33 mouse cellular contexts compared by ENCODE assay signal in the genomic region with DNA sequence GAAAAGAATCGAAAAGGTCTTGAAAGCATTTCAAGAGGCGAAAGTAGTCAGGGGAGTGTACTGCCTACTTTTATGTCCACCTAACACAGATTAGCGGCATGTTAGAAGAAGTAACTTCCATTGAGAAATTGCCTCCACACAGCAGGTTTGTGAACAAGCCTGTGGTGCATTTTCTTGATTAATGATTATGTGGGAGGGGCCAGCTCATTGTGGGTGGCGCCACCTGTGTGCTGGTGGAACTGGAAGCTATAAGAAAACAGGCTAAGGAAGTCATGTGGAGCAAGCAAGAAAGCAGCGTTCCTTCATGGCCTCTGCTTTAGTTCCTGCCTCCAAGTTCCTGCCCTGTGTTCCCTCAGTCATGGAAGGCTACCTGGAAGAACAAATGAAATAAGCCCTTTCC.
DNase-seq lines count a peak whose midpoint lies in the region; ATAC-seq lines count a peak whose summit lies in the region.
"Had no signal": no experiment of that assay in that cellular context is flagged by ENCODE, and none has a peak within 500 bp of the region (broad histone marks: within the 10 kb centered on the region; RNA-seq: fewer than 3 reads in every experiment).

No protein-coding gene starts in this region.

- H3K27me3 ChIP-seq in liver, embryonic 11.5 days (replicated peaks; ENCODE audit: control insufficient read depth, insufficient read depth, low read length), result no peaks in the 10 kb centered on the region
- H3K27me3 ChIP-seq in liver, embryonic 12.5 days (replicated peaks), result no peaks in the 10 kb centered on the region
- H3K27me3 ChIP-seq: embryonic facial prominence, embryonic 12.5 days; forebrain, embryonic 15.5 days; heart, embryonic 13.5 days; hindbrain, embryonic 15.5 days; limb, embryonic 15.5 days; midbrain, embryonic 13.5 days had no signal

- WGBS in liver, embryonic 11.5 days, result 67% methylated on average over 5 of the region's 5 CpGs
- WGBS in liver, embryonic 12.5 days (ENCODE audit: insufficient replicate concordance), result 48% methylated on average over 5 of the region's 5 CpGs

- no peaks in the 10 kb centered on the region for H3K4me1 ChIP-seq in liver, embryonic 11.5 days (replicated peaks; ENCODE audit: control insufficient read depth, insufficient read depth, low read length)
- H3K4me1 ChIP-seq in liver, embryonic 12.5 days, result 0 out of 2 replicates have a peak, but pooled peaks cover 4% of the 10 kb centered on the region
- H3K4me1 ChIP-seq: embryonic facial prominence, embryonic 12.5 days; forebrain, embryonic 10.5 days; forebrain, embryonic 15.5 days; hindbrain, embryonic 15.5 days; limb, embryonic 10.5 days; limb, embryonic 15.5 days; midbrain, embryonic 13.5 days had no signal

- H3K4me3 ChIP-seq in liver, embryonic 11.5 days (ENCODE audit: low read depth, low read length), result no peak overlapping the region
- no peak overlapping the region for H3K4me3 ChIP-seq in liver, embryonic 12.5 days
- H3K4me3 ChIP-seq: embryonic facial prominence, embryonic 12.5 days; forebrain, embryonic 10.5 days; forebrain, embryonic 15.5 days; gastrocnemius, adult 2 months; heart, embryonic 13.5 days; hindbrain, embryonic 15.5 days; limb, embryonic 10.5 days; limb, embryonic 15.5 days; midbrain, embryonic 13.5 days had no signal

- intact Hi-C loops in gastrocnemius, postnatal 14 days (cut with DNase I; ENCODE audit: low total_unique reads), result no loop called here

- H3K27ac ChIP-seq in liver, embryonic 11.5 days (ENCODE audit: low read depth, low read length), result no peak overlapping the region
- no peak overlapping the region for H3K27ac ChIP-seq in liver, embryonic 12.5 days
- H3K27ac ChIP-seq: embryonic facial prominence, embryonic 12.5 days; forebrain, embryonic 10.5 days; forebrain, embryonic 15.5 days; gastrocnemius, adult 2 months; heart, embryonic 13.5 days; hindbrain, embryonic 15.5 days; kidney, postnatal 0 days; limb, embryonic 10.5 days; limb, embryonic 15.5 days; macrophage; midbrain, embryonic 13.5 days had no signal

- H3K9ac ChIP-seq in liver, embryonic 11.5 days (ENCODE audit: low read depth, low read length), result no peak overlapping the region
- H3K9ac ChIP-seq in liver, embryonic 12.5 days, result no peak overlapping the region
- H3K9ac ChIP-seq: embryonic facial prominence, embryonic 12.5 days; forebrain, embryonic 15.5 days; heart, embryonic 13.5 days; hindbrain, embryonic 15.5 days; limb, embryonic 15.5 days; midbrain, embryonic 13.5 days had no signal

- no peaks in the 10 kb centered on the region for H3K36me3 ChIP-seq in liver, embryonic 11.5 days (ENCODE audit: control insufficient read depth, insufficient read depth, low read length)
- no peaks in the 10 kb centered on the region for H3K36me3 ChIP-seq in liver, embryonic 12.5 days
- H3K36me3 ChIP-seq: embryonic facial prominence, embryonic 12.5 days; forebrain, embryonic 10.5 days; forebrain, embryonic 15.5 days; hindbrain, embryonic 15.5 days; limb, embryonic 10.5 days; limb, embryonic 15.5 days; midbrain, embryonic 13.5 days had no signal

- no peak overlapping the region for H3K4me2 ChIP-seq in liver, embryonic 11.5 days
- no peak overlapping the region for H3K4me2 ChIP-seq in liver, embryonic 12.5 days
- H3K4me2 ChIP-seq: embryonic facial prominence, embryonic 12.5 days; forebrain, embryonic 15.5 days; heart, embryonic 13.5 days; hindbrain, embryonic 15.5 days; limb, embryonic 15.5 days; midbrain, embryonic 13.5 days had no signal

- no peaks in the 10 kb centered on the region for H3K9me3 ChIP-seq in liver, embryonic 11.5 days (ENCODE audit: control insufficient read depth, low read length)
- H3K9me3 ChIP-seq in liver, embryonic 12.5 days (replicated peaks), result no peaks in the 10 kb centered on the region
- H3K9me3 ChIP-seq: embryonic facial prominence, embryonic 12.5 days; forebrain, embryonic 10.5 days; forebrain, embryonic 15.5 days; heart, embryonic 13.5 days; hindbrain, embryonic 15.5 days; limb, embryonic 10.5 days; limb, embryonic 15.5 days; midbrain, embryonic 13.5 days had no signal

- DNase-seq in liver, embryonic 11.5 days (ENCODE audit: low spot score), result peak; percentile 36
- DNase-seq in c-Kit-positive CD71-positive TER-119-positive erythroid progenitor cells, embryonic 14.5 days (ENCODE audit: low spot score), result peak; percentile 29
- DNase-seq in gastrocnemius, postnatal 14 days, result no peak
- DNase-seq in right cerebral cortex, adult 2 months (ENCODE audit: low spot score in 2 of 2), result no peak
- DNase-seq in layer of hippocampus, postnatal 36 days, result no peak
- no peak for DNase-seq in retina, embryonic 14.5 days (ENCODE audit: low spot score)
- DNase-seq: adrenal gland, postnatal 10 days; cerebellum, adult 2 months; cerebellum, postnatal 25 days; embryo, embryonic 11 days; gastrocnemius, adult 2 months; heart, postnatal 10 days; kidney, adult 8-10 months; kidney, postnatal 4 days; lung, adult 2 months; lung, postnatal 10 days; retina, postnatal 1 day; right cerebral cortex, postnatal 25 days; thymus, adult 18-20 months; thymus, postnatal 25 days had no signal

- ATAC-seq in liver, embryonic 11.5 days (replicated peaks; ENCODE audit: low FRiP score), result peak; percentile 41; the same call in 1 of the 2 replicates
- no peak for ATAC-seq in liver, embryonic 12.5 days
- peak; percentile 47; the same call in 1 of the 2 replicates for ATAC-seq in megakaryocyte, adult 5-6 weeks (ENCODE audit: poor library complexity, severe bottlenecking)
- ATAC-seq: CD4-positive, CD25-positive, alpha-beta regulatory T cell, adult 4 months; forebrain, embryonic 15.5 days; midbrain, embryonic 13.5 days had no signal

Comparison
In these comparisons a context has a peak if more than half of its experiments do, and no peak if none do; other contexts are left out.
1. DNase-seq: peak in liver, embryonic 11.5 days (single experiment) and c-Kit-positive CD71-positive TER-119-positive erythroid progenitor cells, embryonic 14.5 days (single experiment); none in gastrocnemius, postnatal 14 days (single experiment), right cerebral cortex, adult 2 months (0 of 2), layer of hippocampus, postnatal 36 days (0 of 2) and retina, embryonic 14.5 days (single experiment).